Mouse (Mus musculus): ENCODE data around the gene Pcdh7. TPM values are rescaled to one million over a fixed set of nuclear protein-coding genes. Genes with fewer than 3 reads are reported as not detected.

Pcdh7 gene
- polyA plus RNA-seq, 2 experiments: 12.5 to 13.7 TPM

GRCm38 (mm10) chr5:57719594-57720185 lies 1.9 kb downstream of the Pcdh7 start:
- TF ChIP-seq POLR2A (IDR thresholded peaks at IDR 0.05; ENCODE audit: borderline replicate concordance, extremely low read depth, insufficient read depth, insufficient read length): no peak

GRCm38 (mm10) chr5:57720206-57720880 lies 2.6 kb downstream of the Pcdh7 start:
- WGBS: 5% methylated on average over 34 of the region's 34 CpGs
- TF ChIP-seq POLR2A (IDR thresholded peaks at IDR 0.05; ENCODE audit: borderline replicate concordance, extremely low read depth, insufficient read depth, insufficient read length): no peak
- H3K9ac ChIP-seq (ENCODE audit: low read depth, low read length, severe bottlenecking): peak overlapping the region; percentile 68
- H3K4me1 ChIP-seq (ENCODE audit: control insufficient read depth, insufficient read depth, low read length): peaks cover 19% of the 10 kb centered on the region
- ATAC-seq (ENCODE audit: low FRiP score, low read depth) (no peak), DNase-seq (ENCODE audit: low spot score) (no peak)
- H3K36me3 ChIP-seq (ENCODE audit: control insufficient read depth, insufficient read depth, low read length): no peaks in the 10 kb centered on the region
- no peaks in the 10 kb centered on the region for H3K9me3 ChIP-seq (ENCODE audit: control insufficient read depth, low read length)
- peak overlapping the region; percentile 68 for H3K4me3 ChIP-seq (replicated peaks; ENCODE audit: low read length)
- H3K27ac ChIP-seq (replicated peaks; ENCODE audit: low read depth, low read length): no peak overlapping the region
- peaks cover 6% of the 10 kb centered on the region; the same call in 1 of the 2 replicates for H3K27me3 ChIP-seq (ENCODE audit: control insufficient read depth, insufficient read depth, low read length)
- peak overlapping the region; percentile 94 for H3K4me2 ChIP-seq (replicated peaks; ENCODE audit: low read depth, low read length, severe bottlenecking)

More at GRCm38 (mm10) chr5:57719594-57720185, 1.9 kb downstream of the Pcdh7 start:
- peaks cover 6% of the 10 kb centered on the region; the same call in 1 of the 2 replicates for H3K27me3 ChIP-seq (ENCODE audit: control insufficient read depth, insufficient read depth, low read length)
- no peak overlapping the region for H3K27ac ChIP-seq (replicated peaks; ENCODE audit: low read depth, low read length)
- H3K36me3 ChIP-seq (ENCODE audit: control insufficient read depth, insufficient read depth, low read length): no peaks in the 10 kb centered on the region
- H3K4me2 ChIP-seq (replicated peaks; ENCODE audit: low read depth, low read length, severe bottlenecking): peak overlapping the region; percentile 94
- H3K9me3 ChIP-seq (ENCODE audit: control insufficient read depth, low read length): no peaks in the 10 kb centered on the region
- peak overlapping the region; percentile 68 for H3K4me3 ChIP-seq (replicated peaks; ENCODE audit: low read length)
- peak; percentile 23 for DNase-seq (ENCODE audit: low spot score)
- peaks cover 17% of the 10 kb centered on the region for H3K4me1 ChIP-seq (ENCODE audit: control insufficient read depth, insufficient read depth, low read length)
- H3K9ac ChIP-seq (ENCODE audit: low read depth, low read length, severe bottlenecking): peak overlapping the region; percentile 68
- WGBS: 1% methylated on average over 36 of the region's 59 CpGs
- ATAC-seq (ENCODE audit: low FRiP score, low read depth): no peak

- no peak for TF ChIP-seq POLR2A (IDR thresholded peaks at IDR 0.05; ENCODE audit: borderline replicate concordance, extremely low read depth, insufficient read depth, insufficient read length)
- H3K27me3 ChIP-seq (ENCODE audit: control insufficient read depth, insufficient read depth, low read length): peaks cover 6% of the 10 kb centered on the region; the same call in 1 of the 2 replicates
- ATAC-seq (ENCODE audit: low FRiP score, low read depth): no peak
- H3K9me3 ChIP-seq (ENCODE audit: control insufficient read depth, low read length): no peaks in the 10 kb centered on the region
- no peak overlapping the region for H3K27ac ChIP-seq (replicated peaks; ENCODE audit: low read depth, low read length)
- no peak for DNase-seq (ENCODE audit: low spot score)
- H3K36me3 ChIP-seq (ENCODE audit: control insufficient read depth, insufficient read depth, low read length): no peaks in the 10 kb centered on the region
- 47% methylated on average over 8 of the region's 8 CpGs for WGBS
- H3K9ac ChIP-seq (ENCODE audit: low read depth, low read length, severe bottlenecking): no peak overlapping the region
- H3K4me1 ChIP-seq (ENCODE audit: control insufficient read depth, insufficient read depth, low read length): peaks cover 19% of the 10 kb centered on the region
- peak overlapping the region; percentile 94 for H3K4me2 ChIP-seq (replicated peaks; ENCODE audit: low read depth, low read length, severe bottlenecking)
- H3K4me3 ChIP-seq (replicated peaks; ENCODE audit: low read length): peak overlapping the region; percentile 68
Measured at GRCm38 (mm10) chr5:57721148-57721712, 3.5 kb downstream of the Pcdh7 start.

GRCm38 (mm10) chr5:57721927-57722326 lies 4.2 kb downstream of the Pcdh7 start:
- H3K4me3 ChIP-seq (replicated peaks; ENCODE audit: low read length): peak overlapping the region; percentile 68

GRCm38 (mm10) chr5:57733451-57733850 lies 15.7 kb downstream of the Pcdh7 start:
- WGBS: 32% methylated on average over 1 of the region's 1 CpGs
- H3K4me3 ChIP-seq (replicated peaks; ENCODE audit: low read length): no peak overlapping the region
- DNase-seq (ENCODE audit: low spot score): no peak
- H3K27ac ChIP-seq (replicated peaks; ENCODE audit: low read depth, low read length): no peak overlapping the region
- H3K9ac ChIP-seq (ENCODE audit: low read depth, low read length, severe bottlenecking): no peak overlapping the region
- H3K4me2 ChIP-seq (replicated peaks; ENCODE audit: low read depth, low read length, severe bottlenecking): no peak overlapping the region
- no peaks in the 10 kb centered on the region for H3K4me1 ChIP-seq (ENCODE audit: control insufficient read depth, insufficient read depth, low read length)
- TF ChIP-seq POLR2A (IDR thresholded peaks at IDR 0.05; ENCODE audit: borderline replicate concordance, extremely low read depth, insufficient read depth, insufficient read length): no peak
- no peaks in the 10 kb centered on the region for H3K9me3 ChIP-seq (ENCODE audit: control insufficient read depth, low read length)
- H3K27me3 ChIP-seq (ENCODE audit: control insufficient read depth, insufficient read depth, low read length): no peaks in the 10 kb centered on the region
- H3K36me3 ChIP-seq (ENCODE audit: control insufficient read depth, insufficient read depth, low read length): no peaks in the 10 kb centered on the region
- no peak for ATAC-seq (ENCODE audit: low FRiP score, low read depth)

More at GRCm38 (mm10) chr5:57721927-57722326, 4.2 kb downstream of the Pcdh7 start:
- DNase-seq (ENCODE audit: low spot score): no peak
- 18% methylated on average over 6 of the region's 6 CpGs for WGBS
- ATAC-seq (ENCODE audit: low FRiP score, low read depth): no peak
- H3K9me3 ChIP-seq (ENCODE audit: control insufficient read depth, low read length): no peaks in the 10 kb centered on the region
- peaks cover 19% of the 10 kb centered on the region for H3K4me1 ChIP-seq (ENCODE audit: control insufficient read depth, insufficient read depth, low read length)
- H3K9ac ChIP-seq (ENCODE audit: low read depth, low read length, severe bottlenecking): no peak overlapping the region
- TF ChIP-seq POLR2A (IDR thresholded peaks at IDR 0.05; ENCODE audit: borderline replicate concordance, extremely low read depth, insufficient read depth, insufficient read length): no peak
- H3K36me3 ChIP-seq (ENCODE audit: control insufficient read depth, insufficient read depth, low read length): no peaks in the 10 kb centered on the region
- H3K4me2 ChIP-seq (replicated peaks; ENCODE audit: low read depth, low read length, severe bottlenecking): peak overlapping the region; percentile 94
- H3K27me3 ChIP-seq (ENCODE audit: control insufficient read depth, insufficient read depth, low read length): peaks cover 6% of the 10 kb centered on the region; the same call in 1 of the 2 replicates
- no peak overlapping the region for H3K27ac ChIP-seq (replicated peaks; ENCODE audit: low read depth, low read length)

All from limb, embryonic 14.5 days (tissue).